Mouse (Mus musculus) erythroblast, embryonic 14.5 days (primary cell): ENCODE results near the gene Sgk1. TPM values are rescaled to one million over a fixed set of nuclear protein-coding genes. Genes with fewer than 3 reads are reported as not detected.

Source experiments
- H3K27me3 ChIP-seq: 2 replicates; pipeline ENCODE4 v1.6.1; 2012; ENCODE audit warnings: inconsistent platforms; ENCODE audit not compliant: control insufficient read depth
- H3K36me3 ChIP-seq: 2 replicates; pipeline ENCODE4 v1.6.1; 2012; ENCODE audit warnings: mild to moderate bottlenecking, inconsistent platforms; ENCODE audit not compliant: control insufficient read depth
- H3K4me1 ChIP-seq: 2 replicates; pipeline ENCODE4 v1.6.1; 2012; ENCODE audit warnings: inconsistent platforms; ENCODE audit not compliant: control insufficient read depth
- H3K4me3 ChIP-seq: replicated peaks from 2 replicates; pipeline ENCODE3; 2012; ENCODE audit warnings: moderate library complexity, mild to moderate bottlenecking, inconsistent platforms
- H3K9me3 ChIP-seq: 2 replicates; pipeline ENCODE4 v1.6.1; 2012; ENCODE audit warnings: low read length, inconsistent platforms, mixed read lengths; ENCODE audit not compliant: control insufficient read depth
- GATA1 ChIP-seq: IDR thresholded peaks from 2 replicates; pipeline ENCODE4 v1.6.1; 2012; ENCODE audit warnings: low read length, inconsistent platforms, mixed read lengths
- TAL1 ChIP-seq: IDR thresholded peaks from 3 replicates; pipeline ENCODE4 v1.6.1; 2012; ENCODE audit warnings: low read length, inconsistent platforms, mixed read lengths
- polyA plus RNA-seq: library from polyadenylated mRNA; stranded (reverse); fragments of >175 nt; gene quantifications from 2 replicates; pipeline ENCODE4 v1.2.3, GENCODE M21; 2012

Sgk1 gene
- polyA plus RNA-seq: 0.03 TPM in 2 replicates

- H3K4me3 ChIP-seq: no peak within 1 kb of the TSS
- no peaks in the 10 kb centered on the region for H3K36me3 ChIP-seq
- no peaks in the 10 kb centered on the region for H3K4me1 ChIP-seq
- no peak for TF ChIP-seq TAL1
- TF ChIP-seq GATA1: no peak
- H3K9me3 ChIP-seq: no peaks in the 10 kb centered on the region
- H3K27me3 ChIP-seq: peaks cover 35% of the 10 kb centered on the region
Measured at GRCm38 (mm10) chr10:21882184-21883081, at the start of gene Sgk1. Gene Sgk1, plus strand, starts transcription at chr10:21882184.

GRCm38 (mm10) chr10:21832282-21832681 lies 49.7 kb upstream of the Sgk1 start:
- TF ChIP-seq GATA1: no peak
- TF ChIP-seq TAL1: no peak
- Histone ChIP-seq H3K27me3 (no peaks in the 10 kb centered on the region), H3K9me3 (no peaks in the 10 kb centered on the region), H3K4me3 (no peak overlapping the region), H3K4me1 (peaks cover 2% of the 10 kb centered on the region; the same call in 1 of the 2 replicates), H3K36me3 (no peaks in the 10 kb centered on the region)

GRCm38 (mm10) chr10:21833757-21834156 lies 48.2 kb upstream of the Sgk1 start:
- H3K9me3 ChIP-seq: no peaks in the 10 kb centered on the region
- no peaks in the 10 kb centered on the region for H3K36me3 ChIP-seq
- H3K4me3 ChIP-seq: no peak overlapping the region
- peaks cover 2% of the 10 kb centered on the region; the same call in 1 of the 2 replicates for H3K4me1 ChIP-seq
- H3K27me3 ChIP-seq: no peaks in the 10 kb centered on the region
- no peak for TF ChIP-seq TAL1

GRCm38 (mm10) chr10:21835077-21835476 lies 46.9 kb upstream of the Sgk1 start:
- H3K4me3 ChIP-seq: no peak overlapping the region
- no peaks in the 10 kb centered on the region for H3K9me3 ChIP-seq
- TF ChIP-seq GATA1: no peak
- no peak for TF ChIP-seq TAL1
- no peaks in the 10 kb centered on the region for H3K27me3 ChIP-seq
- H3K4me1 ChIP-seq: peaks cover 9% of the 10 kb centered on the region
- no peaks in the 10 kb centered on the region for H3K36me3 ChIP-seq

- no peak overlapping the region for H3K4me3 ChIP-seq
Measured at GRCm38 (mm10) chr10:21839248-21840155, 42.5 kb upstream of the Sgk1 start.

GRCm38 (mm10) chr10:21843326-21843725 lies 38.7 kb upstream of the Sgk1 start:
- peaks cover 7% of the 10 kb centered on the region for H3K4me1 ChIP-seq
- H3K27me3 ChIP-seq: no peaks in the 10 kb centered on the region
- H3K9me3 ChIP-seq: no peaks in the 10 kb centered on the region
- no peak overlapping the region for H3K4me3 ChIP-seq
- no peaks in the 10 kb centered on the region for H3K36me3 ChIP-seq
- TF ChIP-seq GATA1: no peak
- no peak for TF ChIP-seq TAL1

More at GRCm38 (mm10) chr10:21839248-21840155, 42.5 kb upstream of the Sgk1 start:
- TF ChIP-seq GATA1 (no peak), TAL1 (no peak)
- Histone ChIP-seq H3K36me3 (no peaks in the 10 kb centered on the region), H3K4me1 (peaks cover 7% of the 10 kb centered on the region), H3K27me3 (no peaks in the 10 kb centered on the region), H3K9me3 (no peaks in the 10 kb centered on the region)

- Histone ChIP-seq H3K4me3 (no peak overlapping the region), H3K9me3 (no peaks in the 10 kb centered on the region), H3K27me3 (no peaks in the 10 kb centered on the region), H3K36me3 (no peaks in the 10 kb centered on the region), H3K4me1 (peaks cover 7% of the 10 kb centered on the region)
- TF ChIP-seq GATA1 (no peak), TAL1 (no peak)
Measured at GRCm38 (mm10) chr10:21843861-21844260, 38.1 kb upstream of the Sgk1 start.

GRCm38 (mm10) chr10:21844391-21844790 lies 37.6 kb upstream of the Sgk1 start:
- Histone ChIP-seq H3K9me3 (no peaks in the 10 kb centered on the region), H3K4me3 (no peak overlapping the region)
- TF ChIP-seq GATA1: no peak
- TF ChIP-seq TAL1: no peak

More at GRCm38 (mm10) chr10:21844391-21844790, 37.6 kb upstream of the Sgk1 start:
- H3K4me1 ChIP-seq: peaks cover 4% of the 10 kb centered on the region
- no peaks in the 10 kb centered on the region for H3K27me3 ChIP-seq
- no peaks in the 10 kb centered on the region for H3K36me3 ChIP-seq
